Mouse (Mus musculus): ENCODE results near the gene Gaa.

DNA sequence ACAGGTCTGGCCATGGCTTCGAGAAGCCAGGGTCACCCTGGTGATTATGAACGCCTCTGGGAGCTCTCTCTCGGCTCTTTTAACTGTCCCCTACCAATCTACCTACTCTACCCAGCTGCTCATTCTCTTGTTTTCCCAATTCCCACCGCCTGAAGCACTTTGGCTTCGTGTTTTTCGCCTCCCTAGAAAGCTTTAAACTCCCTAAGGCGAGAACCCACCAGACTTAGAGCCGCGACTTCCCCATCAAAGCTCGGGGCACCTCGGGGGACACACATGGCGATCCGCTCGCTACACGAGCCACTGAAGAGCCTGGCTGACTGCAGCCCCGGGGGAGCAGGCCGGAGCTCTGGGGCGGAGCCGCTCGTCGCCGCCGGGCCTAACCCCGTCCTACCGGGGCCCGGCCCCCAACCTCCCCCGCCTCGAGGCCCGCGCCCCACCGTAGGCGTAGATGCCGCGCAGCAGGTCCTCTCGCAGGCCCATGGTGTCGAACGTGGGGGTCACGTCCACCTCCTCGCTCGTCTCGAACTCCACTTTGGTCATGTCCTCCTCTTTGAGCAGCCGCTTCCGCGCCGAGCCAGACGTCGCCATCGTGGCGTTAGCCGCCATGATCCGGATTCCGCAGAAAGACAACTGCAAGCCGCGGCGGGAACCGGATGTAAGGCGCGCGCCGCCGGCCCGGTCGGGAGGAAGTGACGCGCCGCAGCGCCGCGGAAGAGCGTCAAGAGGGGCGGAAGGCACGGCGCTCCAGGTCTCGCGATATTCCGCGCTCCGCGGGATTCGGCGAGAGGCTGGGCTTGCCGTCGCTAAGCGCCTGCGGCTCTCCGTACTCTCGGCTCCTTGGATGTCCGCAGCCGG is 31.9 kb downstream of the Gaa start, which contains the start of gene Eif4a3:
- no peak for TF ChIP-seq CTCF (conservative IDR thresholded peaks at IDR 0.05; ENCODE audit: low read length)
- TF ChIP-seq POU5F1 (IDR thresholded peaks at IDR 0.05; ENCODE audit: borderline replicate concordance, low read length) = no peak

Data from E14TG2a.4 (cell line).